Mouse (Mus musculus): Measurements from ENCODE around the gene Wfdc1. TPM values are rescaled to one million over a fixed set of nuclear protein-coding genes. Genes with fewer than 3 reads are reported as not detected.

Gene Wfdc1
- polyA plus RNA-seq, 1 experiment from 2014 or later = 6.0 TPM

GRCm38 (mm10) chr8:119670419-119671091 lies 4.4 kb downstream of the Wfdc1 start:
- H3K9ac ChIP-seq (replicated peaks) = no peak overlapping the region
- no peaks in the 10 kb centered on the region for H3K36me3 ChIP-seq (replicated peaks; ENCODE audit: insufficient read depth, low read length)
- H3K27ac ChIP-seq (ENCODE audit: low read depth) = no peak overlapping the region
- ATAC-seq (peak; percentile 48; the same call in 1 of the 2 replicates), DNase-seq (no peak)
- TF ChIP-seq EP300 (IDR thresholded peaks at IDR 0.05; ENCODE audit: low read depth) (no peak), CTCF (IDR thresholded peaks at IDR 0.05; ENCODE audit: low read depth) (no peak)
- H3K27me3 ChIP-seq (ENCODE audit: insufficient read depth, low read length) = 0 out of 2 replicates have a peak, but pooled peaks cover 2% of the 10 kb centered on the region
- H3K9me3 ChIP-seq (ENCODE audit: low read length) = no peaks in the 10 kb centered on the region
- 38% methylated on average over 16 of the region's 16 CpGs for WGBS (ENCODE audit: insufficient replicate concordance)
- H3K4me3 ChIP-seq (ENCODE audit: low read depth, low read length) = no peak overlapping the region
- no peaks in the 10 kb centered on the region for H3K4me1 ChIP-seq (ENCODE audit: insufficient read depth)
- H3K4me2 ChIP-seq (ENCODE audit: low read depth, low read length) = no peak overlapping the region

GRCm38 (mm10) chr8:119673976-119674555 lies 7.9 kb downstream of the Wfdc1 start:
- TF ChIP-seq EP300 (IDR thresholded peaks at IDR 0.05; ENCODE audit: low read depth) = no peak
- peak; percentile 49 for TF ChIP-seq CTCF (IDR thresholded peaks at IDR 0.05; ENCODE audit: low read depth)
- DNase-seq (no peak), ATAC-seq (no peak)

GRCm38 (mm10) chr8:119675457-119675856 lies 9.3 kb downstream of the Wfdc1 start:
- Histone ChIP-seq H3K27ac (ENCODE audit: low read depth) (no peak overlapping the region), H3K4me1 (ENCODE audit: insufficient read depth) (0 out of 2 replicates have a peak, but pooled peaks cover 3% of the 10 kb centered on the region), H3K27me3 (ENCODE audit: insufficient read depth, low read length) (no peaks in the 10 kb centered on the region), H3K4me3 (ENCODE audit: low read depth, low read length) (no peak overlapping the region), H3K4me2 (ENCODE audit: low read depth, low read length) (no peak overlapping the region), H3K36me3 (replicated peaks; ENCODE audit: insufficient read depth, low read length) (no peaks in the 10 kb centered on the region), H3K9ac (replicated peaks) (no peak overlapping the region), H3K9me3 (ENCODE audit: low read length) (no peaks in the 10 kb centered on the region)
- no peak for DNase-seq
- TF ChIP-seq CTCF (IDR thresholded peaks at IDR 0.05; ENCODE audit: low read depth) = no peak
- no peak for TF ChIP-seq EP300 (IDR thresholded peaks at IDR 0.05; ENCODE audit: low read depth)
- 86% methylated on average over 5 of the region's 5 CpGs for WGBS (ENCODE audit: insufficient replicate concordance)
- ATAC-seq = no peak

More at GRCm38 (mm10) chr8:119673976-119674555, 7.9 kb downstream of the Wfdc1 start:
- no peaks in the 10 kb centered on the region for H3K36me3 ChIP-seq (replicated peaks; ENCODE audit: insufficient read depth, low read length)
- no peak overlapping the region for H3K27ac ChIP-seq (ENCODE audit: low read depth)
- no peaks in the 10 kb centered on the region for H3K9me3 ChIP-seq (ENCODE audit: low read length)
- no peak overlapping the region for H3K4me2 ChIP-seq (ENCODE audit: low read depth, low read length)
- WGBS (ENCODE audit: insufficient replicate concordance) = 75% methylated on average over 11 of the region's 11 CpGs
- no peak overlapping the region for H3K4me3 ChIP-seq (ENCODE audit: low read depth, low read length)
- no peak overlapping the region for H3K9ac ChIP-seq (replicated peaks)
- 0 out of 2 replicates have a peak, but pooled peaks cover 3% of the 10 kb centered on the region for H3K4me1 ChIP-seq (ENCODE audit: insufficient read depth)
- H3K27me3 ChIP-seq (ENCODE audit: insufficient read depth, low read length) = no peaks in the 10 kb centered on the region

DNA sequence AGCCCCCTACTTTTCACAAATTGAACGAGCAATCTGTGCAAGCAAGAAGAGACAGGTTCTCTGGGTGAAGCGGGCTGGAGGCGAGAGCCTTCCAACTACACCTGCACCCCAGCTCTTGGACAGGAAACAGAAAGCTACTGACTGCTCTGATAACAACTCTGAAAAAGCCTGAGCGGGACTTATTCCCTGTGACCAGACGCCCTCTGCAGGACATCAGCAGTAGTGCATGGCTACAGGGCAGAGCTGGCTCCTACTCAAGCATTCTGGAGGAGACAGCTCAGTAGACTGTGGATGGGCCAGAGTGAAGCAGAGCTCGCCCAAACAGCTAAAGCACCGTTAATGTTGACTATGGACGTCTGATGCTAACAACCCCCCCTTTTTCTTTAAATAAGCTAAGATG lies 10.2 kb downstream of the Wfdc1 start:
- Histone ChIP-seq H3K9me3 (ENCODE audit: low read length) (no peaks in the 10 kb centered on the region), H3K4me2 (ENCODE audit: low read depth, low read length) (no peak overlapping the region), H3K4me1 (ENCODE audit: insufficient read depth) (0 out of 2 replicates have a peak, but pooled peaks cover 3% of the 10 kb centered on the region), H3K9ac (replicated peaks) (no peak overlapping the region), H3K4me3 (ENCODE audit: low read depth, low read length) (no peak overlapping the region), H3K36me3 (replicated peaks; ENCODE audit: insufficient read depth, low read length) (no peaks in the 10 kb centered on the region), H3K27ac (ENCODE audit: low read depth) (no peak overlapping the region), H3K27me3 (ENCODE audit: insufficient read depth, low read length) (no peaks in the 10 kb centered on the region)
- ATAC-seq (peak; percentile 64), DNase-seq (peak; percentile 85)
- 6% methylated on average over 8 of the region's 8 CpGs for WGBS (ENCODE audit: insufficient replicate concordance)
- TF ChIP-seq EP300 (IDR thresholded peaks at IDR 0.05; ENCODE audit: low read depth) (no peak), CTCF (IDR thresholded peaks at IDR 0.05; ENCODE audit: low read depth) (peak; percentile 95)

DNA sequence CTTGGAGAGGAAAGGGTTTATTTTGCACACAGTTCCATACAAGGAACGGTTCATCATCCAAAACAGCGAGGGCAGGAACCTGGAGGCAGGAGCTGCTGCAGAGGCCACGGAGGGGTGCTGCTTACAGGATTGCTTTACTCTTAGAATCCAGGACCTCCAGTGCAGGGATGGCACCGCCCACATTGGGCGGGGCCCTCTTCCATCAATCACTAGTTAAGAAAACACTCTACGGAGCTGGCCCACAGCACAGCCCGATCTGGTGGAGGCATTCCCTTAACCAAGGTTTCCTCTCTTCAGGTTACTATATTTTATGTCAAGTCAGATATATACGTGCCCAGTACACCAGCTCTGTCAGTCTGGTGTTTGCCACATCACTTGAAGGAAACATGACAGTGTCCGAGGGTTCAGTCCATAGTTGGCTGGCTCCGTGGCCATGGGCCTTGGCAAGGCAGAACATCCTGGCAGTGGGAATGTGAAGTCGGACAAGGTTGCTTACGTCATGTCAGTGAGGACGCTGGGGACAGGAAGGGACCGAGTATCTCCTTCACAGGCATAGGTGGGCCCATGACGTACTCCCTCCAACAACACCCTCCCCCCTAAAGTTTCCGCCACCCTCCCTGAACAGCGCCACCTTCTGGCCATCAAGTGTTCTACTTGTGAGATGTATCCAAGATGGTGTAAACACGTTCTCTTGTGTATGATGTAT lies 12.1 kb downstream of the Wfdc1 start:
- Histone ChIP-seq H3K9ac (replicated peaks) (no peak overlapping the region), H3K4me1 (ENCODE audit: insufficient read depth) (0 out of 2 replicates have a peak, but pooled peaks cover 3% of the 10 kb centered on the region), H3K36me3 (replicated peaks; ENCODE audit: insufficient read depth, low read length) (no peaks in the 10 kb centered on the region), H3K27me3 (ENCODE audit: insufficient read depth, low read length) (no peaks in the 10 kb centered on the region), H3K4me2 (ENCODE audit: low read depth, low read length) (peak overlapping the region; percentile 6; the same call in 1 of the 2 replicates), H3K4me3 (ENCODE audit: low read depth, low read length) (no peak overlapping the region), H3K9me3 (ENCODE audit: low read length) (no peaks in the 10 kb centered on the region), H3K27ac (ENCODE audit: low read depth) (no peak overlapping the region)
- peak; percentile 35 for ATAC-seq
- 16% methylated on average over 18 of the region's 18 CpGs for WGBS (ENCODE audit: insufficient replicate concordance)
- TF ChIP-seq EP300 (IDR thresholded peaks at IDR 0.05; ENCODE audit: low read depth) (no peak), CTCF (IDR thresholded peaks at IDR 0.05; ENCODE audit: low read depth) (peak; percentile 73)
- peak; percentile 51 for DNase-seq

DNA sequence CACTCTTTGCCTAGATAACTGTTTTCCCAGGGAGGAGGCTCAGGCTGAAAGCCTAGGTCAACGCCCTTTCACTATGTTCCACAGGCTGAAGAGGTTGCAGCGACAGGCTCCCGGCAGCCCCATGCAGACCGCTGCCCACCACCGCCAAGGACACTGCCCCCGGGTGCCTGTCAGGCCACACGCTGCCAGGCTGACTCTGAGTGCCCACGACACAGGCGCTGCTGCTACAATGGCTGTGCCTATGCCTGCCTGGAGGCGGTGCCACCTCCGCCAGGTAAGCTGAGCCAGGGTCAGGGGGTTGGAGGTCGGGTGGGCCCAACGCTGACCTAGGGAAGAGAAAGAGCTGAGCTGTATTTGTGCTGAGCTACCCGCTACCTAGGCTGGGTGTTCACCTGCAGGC lies 13.0 kb downstream of the Wfdc1 start:
- Histone ChIP-seq H3K4me2 (ENCODE audit: low read depth, low read length) (no peak overlapping the region), H3K27me3 (ENCODE audit: insufficient read depth, low read length) (no peaks in the 10 kb centered on the region), H3K9me3 (ENCODE audit: low read length) (no peaks in the 10 kb centered on the region), H3K27ac (ENCODE audit: low read depth) (no peak overlapping the region), H3K36me3 (replicated peaks; ENCODE audit: insufficient read depth, low read length) (no peaks in the 10 kb centered on the region), H3K4me1 (ENCODE audit: insufficient read depth) (0 out of 2 replicates have a peak, but pooled peaks cover 3% of the 10 kb centered on the region), H3K4me3 (ENCODE audit: low read depth, low read length) (no peak overlapping the region), H3K9ac (replicated peaks) (no peak overlapping the region)
- TF ChIP-seq EP300 (IDR thresholded peaks at IDR 0.05; ENCODE audit: low read depth) (no peak), CTCF (IDR thresholded peaks at IDR 0.05; ENCODE audit: low read depth) (no peak)
- DNase-seq = no peak
- WGBS (ENCODE audit: insufficient replicate concordance) = 74% methylated on average over 14 of the region's 14 CpGs
- ATAC-seq = no peak

All from liver, postnatal 0 days (tissue).